Mouse (Mus musculus) neural tube, embryonic 11.5 days (tissue): ENCODE data around the gene Ugt1a6b. TPM values are rescaled to one million over a fixed set of nuclear protein-coding genes. Genes with fewer than 3 reads are reported as not detected.
A peak's percentile ranks its signal among the peaks of the same experiment; 100 is the strongest.
"Not testable (repeated sequence)": the region's sequence is repeated elsewhere in the genome, so short reads cannot be mapped to it uniquely, and the experiment has no call there.

Experiments
- ATAC-seq: fragments of 200-750 bp; cut with Nextera tagmentation; 2 replicates; pipeline ENCODE4 v1.8.0; 2017; ENCODE audit warnings: moderate number of reproducible peaks, mild to moderate bottlenecking, moderate TSS enrichment, moderate library complexity; ENCODE audit not compliant: insufficient read depth, low FRiP score, low TSS enrichment
- DNase-seq: peaks from one replicate; pipeline ENCODE4 v3.0.0-alpha.2; 2015; ENCODE audit warnings: low spot score
- H3K27ac ChIP-seq: fragments of 300-500 bp; sonication (generic); 2 replicates; pipeline ENCODE4 v1.5.1; 2014; ENCODE audit warnings: low read depth, mild to moderate bottlenecking, low read length
- H3K27me3 ChIP-seq: fragments of 300-500 bp; sonication (generic); 2 replicates; pipeline ENCODE4 v1.6.1; 2014; ENCODE audit warnings: mild to moderate bottlenecking, low read length, mixed read lengths; ENCODE audit not compliant: control insufficient read depth, insufficient read depth
- H3K36me3 ChIP-seq: fragments of 300-500 bp; sonication (generic); 2 replicates; pipeline ENCODE4 v1.6.1; 2014; ENCODE audit warnings: mild to moderate bottlenecking, low read length, moderate library complexity, mixed read lengths; ENCODE audit not compliant: control insufficient read depth, insufficient read depth
- H3K4me1 ChIP-seq: fragments of 300-500 bp; sonication (generic); 2 replicates; pipeline ENCODE4 v1.6.1; 2014; ENCODE audit warnings: low read length, mixed read lengths; ENCODE audit not compliant: control insufficient read depth, insufficient read depth
- H3K4me2 ChIP-seq: fragments of 300-500 bp; sonication (generic); 2 replicates; pipeline ENCODE4 v1.6.1; 2014; ENCODE audit warnings: low read depth, mild to moderate bottlenecking, moderate library complexity
- H3K4me3 ChIP-seq: fragments of 300-500 bp; sonication (generic); 2 replicates; pipeline ENCODE4 v1.5.1; 2014; ENCODE audit warnings: low read depth, low read length
- H3K9ac ChIP-seq: fragments of 300-500 bp; sonication (generic); 2 replicates; pipeline ENCODE4 v1.6.1; 2014; ENCODE audit warnings: mild to moderate bottlenecking, low read length
- H3K9me3 ChIP-seq: fragments of 300-500 bp; sonication (generic); 2 replicates; pipeline ENCODE4 v1.6.1; 2016; ENCODE audit warnings: low read length; ENCODE audit not compliant: control insufficient read depth
- WGBS: fragments of 180-500 bp; shearing (Covaris S2); extraction: QIAGEN DNeasy Blood & Tissue Kit; methylation state at CpG from one replicate; pipeline ENCODE4 v1.1.7; 2014; 5-methylcytosine and 5-hydroxymethylcytosine counted together
- polyA plus RNA-seq: library from polyadenylated mRNA; unstranded; fragments of >200 nt; fragmentation: Nextera tagmentation; extraction: Ambion mirVana; gene quantifications from 2 replicates; pipeline ENCODE4 v1.2.1, GENCODE M21; 2014

Ugt1a6b gene
- polyA plus RNA-seq, 1 experiment from 2014 or later, result not detected

GRCm38 (mm10) chr1:88219054-88219453 lies 116.0 kb downstream of the Ugt1a6b start:
- H3K9me3 ChIP-seq, result peaks cover 36% of the 10 kb centered on the region
- peak; percentile 10 for DNase-seq
- 21% methylated on average over 1 of the region's 1 CpGs for WGBS
- no peak overlapping the region for H3K4me3 ChIP-seq
- no peaks in the 10 kb centered on the region for H3K36me3 ChIP-seq
- H3K27ac ChIP-seq, result no peak overlapping the region
- no peaks in the 10 kb centered on the region for H3K4me1 ChIP-seq
- no peak overlapping the region for H3K9ac ChIP-seq
- H3K4me2 ChIP-seq, result no peak overlapping the region
- ATAC-seq, result no peak
- no peaks in the 10 kb centered on the region for H3K27me3 ChIP-seq

- H3K9ac ChIP-seq, result no peak overlapping the region
- no peak overlapping the region for H3K4me3 ChIP-seq
- H3K36me3 ChIP-seq, result no peaks in the 10 kb centered on the region
- H3K4me1 ChIP-seq, result no peaks in the 10 kb centered on the region
- H3K4me2 ChIP-seq, result no peak overlapping the region
- ATAC-seq (no peak), DNase-seq (peak; percentile 11)
- no peaks in the 10 kb centered on the region for H3K27me3 ChIP-seq
- H3K9me3 ChIP-seq, result peaks cover 27% of the 10 kb centered on the region
- no peak overlapping the region for H3K27ac ChIP-seq
Observed at GRCm38 (mm10) chr1:88220336-88220735, 117.3 kb downstream of the Ugt1a6b start.

DNA sequence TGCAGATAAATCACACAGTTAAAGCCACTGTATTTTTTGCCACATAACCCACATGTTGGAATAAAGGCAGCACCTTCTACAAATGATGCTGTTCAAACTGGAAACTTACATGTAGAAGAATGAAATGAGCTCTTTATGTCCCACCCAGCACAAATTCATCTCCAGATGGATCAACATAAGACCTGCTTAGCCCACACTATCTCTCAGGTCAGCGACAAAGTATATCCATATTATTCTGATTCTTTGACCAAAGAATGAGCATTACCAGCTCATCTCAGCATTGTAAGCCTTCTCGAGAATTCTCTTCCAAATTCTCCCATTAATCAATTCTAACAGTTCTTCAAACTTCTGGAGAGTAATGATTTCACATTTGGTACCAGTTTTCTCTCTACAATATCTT lies 119.2 kb downstream of the Ugt1a6b start:
- H3K4me2 ChIP-seq, result no peak overlapping the region
- no peaks in the 10 kb centered on the region for H3K27me3 ChIP-seq

GRCm38 (mm10) chr1:88223011-88223515 lies 120.0 kb downstream of the Ugt1a6b start:
- not testable (repeated sequence) for H3K4me1 ChIP-seq, ATAC-seq, H3K4me3 ChIP-seq, H3K4me2 ChIP-seq, H3K36me3 ChIP-seq, H3K27me3 ChIP-seq, H3K9ac ChIP-seq, H3K27ac ChIP-seq
- peak; percentile 8 for DNase-seq
- H3K9me3 ChIP-seq, result peaks cover 33% of the 10 kb centered on the region

More for the DNA sequence above, 119.2 kb downstream of the Ugt1a6b start:
- DNase-seq (no peak), ATAC-seq (no peak)
- H3K9ac ChIP-seq, result no peak overlapping the region
- no peak overlapping the region for H3K4me3 ChIP-seq
- no peaks in the 10 kb centered on the region for H3K36me3 ChIP-seq
- 55% methylated on average over 2 of the region's 2 CpGs for WGBS
- H3K4me1 ChIP-seq, result no peaks in the 10 kb centered on the region
- H3K27ac ChIP-seq, result no peak overlapping the region
- H3K9me3 ChIP-seq, result peaks cover 29% of the 10 kb centered on the region

GRCm38 (mm10) chr1:88223591-88223990 lies 120.5 kb downstream of the Ugt1a6b start:
- Histone ChIP-seq H3K27ac (no peak overlapping the region), H3K36me3 (no peaks in the 10 kb centered on the region), H3K9ac (no peak overlapping the region), H3K4me2 (no peak overlapping the region), H3K4me1 (no peaks in the 10 kb centered on the region), H3K27me3 (no peaks in the 10 kb centered on the region), H3K9me3 (peaks cover 38% of the 10 kb centered on the region), H3K4me3 (no peak overlapping the region)
- DNase-seq (peak; percentile 10), ATAC-seq (no peak)
- 64% methylated on average over 1 of the region's 1 CpGs for WGBS

DNA sequence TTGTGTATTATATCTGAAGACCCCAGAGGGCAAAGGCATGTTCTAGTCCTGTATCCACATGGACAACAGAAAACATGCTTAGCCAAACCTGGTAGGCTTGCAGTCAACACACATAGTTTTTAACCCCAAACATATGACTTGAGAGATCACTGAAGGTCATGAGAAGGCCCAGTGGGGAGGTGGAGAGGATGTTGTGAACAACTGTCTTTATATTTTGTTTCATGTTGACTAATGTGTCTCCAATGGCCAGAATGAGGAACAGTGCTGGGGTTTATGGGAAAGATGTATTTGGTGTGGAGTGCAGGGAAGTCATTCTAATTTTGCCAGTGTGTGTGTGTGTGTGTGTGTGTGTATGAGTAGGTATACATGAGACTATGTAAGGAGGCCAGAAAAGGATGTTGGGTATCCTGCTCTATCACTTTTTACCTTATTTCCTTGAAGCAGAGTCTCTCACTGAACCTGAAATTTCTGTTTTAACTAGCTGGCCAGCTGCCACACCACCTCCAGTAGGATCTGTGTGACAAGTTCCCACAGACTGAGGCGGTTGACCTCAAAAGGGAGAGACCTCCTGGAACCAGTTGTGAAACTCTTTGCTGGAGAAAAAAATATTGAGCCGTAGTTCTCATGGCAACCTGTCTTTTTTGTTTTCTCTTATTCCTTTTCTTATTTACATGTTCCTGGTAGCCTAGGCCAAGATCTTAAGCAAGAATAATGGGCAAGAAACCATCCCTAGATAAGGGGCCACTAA lies 121.2 kb downstream of the Ugt1a6b start:
- H3K9ac ChIP-seq, result no peak overlapping the region
- H3K4me2 ChIP-seq, result no peak overlapping the region
- 72% methylated on average over 2 of the region's 2 CpGs for whole genome bisulfite sequencing
- no peaks in the 10 kb centered on the region for H3K36me3 ChIP-seq
- H3K27ac ChIP-seq, result no peak overlapping the region
- peaks cover 40% of the 10 kb centered on the region for H3K9me3 ChIP-seq
- no peak for ATAC-seq
- no peak overlapping the region for H3K4me3 ChIP-seq
- no peak for DNase-seq
- no peaks in the 10 kb centered on the region for H3K4me1 ChIP-seq
- no peaks in the 10 kb centered on the region for H3K27me3 ChIP-seq

- not testable (repeated sequence) for H3K4me1 ChIP-seq
Observed at GRCm38 (mm10) chr1:88225301-88225700, 122.2 kb downstream of the Ugt1a6b start.

GRCm38 (mm10) chr1:88225741-88226140 lies 122.7 kb downstream of the Ugt1a6b start:
- Histone ChIP-seq H3K9me3 (peaks cover 55% of the 10 kb centered on the region), H3K4me1 (no peaks in the 10 kb centered on the region), H3K36me3 (no peaks in the 10 kb centered on the region), H3K27me3 (no peaks in the 10 kb centered on the region), H3K4me3 (no peak overlapping the region), H3K27ac (no peak overlapping the region), H3K4me2 (no peak overlapping the region), H3K9ac (no peak overlapping the region)
- ATAC-seq (no peak), DNase-seq (no peak)

More at GRCm38 (mm10) chr1:88225301-88225700, 122.2 kb downstream of the Ugt1a6b start:
- not testable (repeated sequence) for H3K4me3 ChIP-seq, ATAC-seq, H3K27me3 ChIP-seq, H3K36me3 ChIP-seq, DNase-seq, H3K4me2 ChIP-seq, H3K9ac ChIP-seq, H3K27ac ChIP-seq
- WGBS, result 49% methylated on average over 2 of the region's 2 CpGs
- peaks cover 51% of the 10 kb centered on the region for H3K9me3 ChIP-seq

- no peaks in the 10 kb centered on the region for H3K36me3 ChIP-seq
- no peaks in the 10 kb centered on the region for H3K27me3 ChIP-seq
- H3K9me3 ChIP-seq, result peaks cover 66% of the 10 kb centered on the region
- H3K4me2 ChIP-seq, result no peak within 1 kb of the TSS
- ATAC-seq (no peak), DNase-seq (no peak)
- 59% methylated on average over 5 of the region's 5 CpGs for WGBS
- no peaks in the 10 kb centered on the region for H3K4me1 ChIP-seq
- H3K27ac ChIP-seq, result no peak within 1 kb of the TSS
- no peak within 1 kb of the TSS for H3K9ac ChIP-seq
- H3K4me3 ChIP-seq, result no peak within 1 kb of the TSS
Observed at GRCm38 (mm10) chr1:88226670-88227379, 123.8 kb downstream of the Ugt1a6b start, which contains the start of gene Mroh2a. TSS of gene Mroh2a (plus strand) at chr1:88226986.
